Mouse (Mus musculus) hindbrain, embryonic 12.5 days (tissue): ENCODE measurements at regions not wholly inside any gene's neighbourhood (a gene's known extent, or its start where the extent isn't known, plus 50 kb on each side); places are given as distances from the start of the nearest gene placed in this dataset.

Source experiments
- ATAC-seq: fragments of 200-750 bp; cut with Nextera tagmentation; 2 replicates; pipeline ENCODE4 v1.8.0; 2017; ENCODE audit warnings: moderate TSS enrichment; ENCODE audit not compliant: low FRiP score
- H3K27ac ChIP-seq: fragments of 300-500 bp; sonication (generic); 2 replicates; pipeline ENCODE4 v1.5.1; 2016; ENCODE audit warnings: mild to moderate bottlenecking
- H3K27me3 ChIP-seq: fragments of 300-500 bp; sonication (generic); 2 replicates; pipeline ENCODE4 v1.6.1; 2016; ENCODE audit warnings: mild to moderate bottlenecking
- H3K36me3 ChIP-seq: fragments of 300-500 bp; sonication (generic); 2 replicates; pipeline ENCODE4 v1.6.1; 2016; ENCODE audit warnings: mild to moderate bottlenecking
- H3K4me1 ChIP-seq: fragments of 300-500 bp; sonication (generic); 2 replicates; pipeline ENCODE4 v1.6.1; 2016
- H3K4me2 ChIP-seq: fragments of 300-500 bp; sonication (generic); replicated peaks from 2 replicates; pipeline ENCODE4 v1.6.1; 2016; ENCODE audit warnings: mild to moderate bottlenecking
- H3K4me3 ChIP-seq: fragments of 300-500 bp; sonication (generic); 2 replicates; pipeline ENCODE4 v1.5.1; 2016; ENCODE audit warnings: mild to moderate bottlenecking
- H3K9ac ChIP-seq: fragments of 300-500 bp; sonication (generic); 2 replicates; pipeline ENCODE4 v1.6.1; 2016; ENCODE audit warnings: mild to moderate bottlenecking, moderate library complexity
- H3K9me3 ChIP-seq: fragments of 300-500 bp; sonication (generic); replicated peaks from 2 replicates; pipeline ENCODE4 v1.6.1; 2016; ENCODE audit warnings: mild to moderate bottlenecking
- WGBS: fragments of 180-500 bp; shearing (Covaris S2); methylation state at CpG from one replicate; pipeline ENCODE4 v1.1.7; 2016; 5-methylcytosine and 5-hydroxymethylcytosine counted together

DNA sequence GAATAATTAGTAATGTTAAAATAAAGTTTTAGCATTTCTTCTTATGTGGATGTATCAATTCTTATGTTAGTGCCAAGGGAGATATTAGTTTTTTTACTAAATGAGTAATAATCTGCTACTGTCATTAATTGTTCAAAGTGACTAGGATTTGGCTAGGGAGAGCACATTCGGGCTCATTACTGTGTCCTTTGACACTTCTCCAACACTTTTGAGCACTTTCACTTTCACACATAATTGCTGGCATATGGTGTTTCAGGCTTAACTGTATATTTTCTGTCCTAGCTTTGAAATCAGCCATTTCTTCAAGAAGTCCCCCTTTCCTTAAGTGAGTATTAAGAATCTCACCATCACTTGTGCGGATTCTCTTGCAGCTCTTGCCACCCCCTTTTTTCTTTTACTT, 334.3 kb upstream of the Robo1 start:
- H3K4me1 ChIP-seq = no peaks in the 10 kb centered on the region
- H3K9ac ChIP-seq = no peak overlapping the region
- WGBS = 82% methylated on average over 2 of the region's 2 CpGs
- no peak overlapping the region for H3K4me2 ChIP-seq
- no peaks in the 10 kb centered on the region for H3K9me3 ChIP-seq
- no peak for ATAC-seq
- H3K27ac ChIP-seq = no peak overlapping the region
- H3K36me3 ChIP-seq = no peaks in the 10 kb centered on the region
- H3K27me3 ChIP-seq = no peaks in the 10 kb centered on the region
- no peak overlapping the region for H3K4me3 ChIP-seq

DNA sequence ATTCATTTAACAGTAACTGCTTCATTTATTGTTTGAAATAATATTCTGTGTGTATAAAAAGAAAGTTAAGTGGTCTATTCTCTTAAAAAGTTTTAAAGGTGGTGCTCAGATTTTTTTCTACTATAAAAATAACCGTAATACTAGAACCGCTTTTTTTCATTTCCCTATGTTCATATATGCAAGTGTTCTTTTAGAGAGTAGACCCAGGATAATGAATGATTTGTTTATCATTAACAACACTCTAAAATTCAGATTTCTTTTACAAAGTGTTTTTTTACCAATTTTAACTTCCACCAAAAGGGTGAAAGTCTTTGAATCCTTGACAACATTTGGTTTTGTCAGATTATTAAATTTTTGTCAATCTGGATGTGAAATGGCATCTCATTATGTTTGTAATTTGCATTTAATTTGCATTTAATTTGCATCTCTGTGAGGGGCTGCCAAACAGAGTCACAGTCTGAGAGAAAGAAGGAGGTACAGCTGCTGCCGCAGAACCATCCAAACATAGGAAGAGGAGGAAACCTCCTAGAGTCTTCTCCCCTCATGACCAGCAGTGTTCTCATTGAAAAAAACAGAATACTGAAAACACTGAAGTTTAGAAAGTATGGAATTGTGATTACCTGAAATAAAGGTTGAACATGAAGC, 310.4 kb upstream of the Robo1 start:
- H3K9ac ChIP-seq = no peak overlapping the region
- H3K4me1 ChIP-seq = no peaks in the 10 kb centered on the region
- peak; percentile 84; the same call in 1 of the 2 replicates for ATAC-seq
- H3K9me3 ChIP-seq = no peaks in the 10 kb centered on the region
- no peak overlapping the region for H3K4me2 ChIP-seq
- WGBS = 77% methylated on average over 3 of the region's 3 CpGs
- no peaks in the 10 kb centered on the region for H3K36me3 ChIP-seq
- H3K27ac ChIP-seq = 0 out of 2 replicates have a peak overlapping the region, but pooled peaks have one; percentile 13
- H3K4me3 ChIP-seq = no peak overlapping the region
- H3K27me3 ChIP-seq = no peaks in the 10 kb centered on the region

DNA sequence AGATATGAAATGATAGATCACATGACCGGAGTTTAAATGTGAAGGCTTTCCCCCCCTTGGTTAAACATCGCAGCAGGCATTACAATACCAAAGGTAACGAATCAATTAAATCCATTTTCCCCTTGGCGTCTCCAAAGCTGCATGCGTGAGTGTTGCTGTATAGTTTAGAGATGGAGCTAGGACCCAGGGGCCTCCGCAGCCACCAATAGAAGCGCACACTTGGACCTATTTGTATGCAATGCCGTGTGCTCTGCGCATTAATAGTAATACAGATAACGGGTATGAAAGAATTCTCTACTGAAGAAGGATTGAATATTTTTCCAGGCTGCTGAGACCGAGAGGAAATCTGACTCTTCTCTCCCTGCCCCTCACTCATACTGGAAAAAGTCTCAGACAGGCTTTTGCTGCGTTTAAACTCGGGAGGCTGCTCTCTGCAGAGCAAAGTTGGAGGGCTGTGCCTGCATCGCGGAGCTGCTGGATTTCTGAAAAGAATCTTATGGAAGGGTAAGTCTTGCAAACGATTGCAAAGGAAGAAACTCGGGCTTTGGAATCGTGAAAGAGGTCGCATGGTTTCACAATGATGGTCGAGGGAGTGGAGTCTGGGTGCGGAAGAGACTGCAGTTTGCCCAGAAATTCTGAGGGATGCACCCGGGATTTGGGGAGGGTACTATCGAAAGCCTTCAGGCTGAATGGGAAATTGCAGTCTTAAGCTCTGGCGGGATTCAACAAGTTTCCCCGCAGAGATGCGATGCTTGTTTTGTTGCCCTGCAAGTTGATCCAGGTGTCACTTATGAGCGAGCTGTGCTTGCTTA, 280.5 kb upstream of the Robo1 start:
- Histone ChIP-seq H3K4me1 (peaks cover 15% of the 10 kb centered on the region; the same call in 1 of the 2 replicates), H3K27ac (peak overlapping the region; percentile 85), H3K4me3 (peak overlapping the region; percentile 53), H3K36me3 (no peaks in the 10 kb centered on the region), H3K4me2 (peak overlapping the region; percentile 78), H3K9me3 (no peaks in the 10 kb centered on the region), H3K27me3 (no peaks in the 10 kb centered on the region), H3K9ac (peak overlapping the region; percentile 72)
- ATAC-seq = peak; percentile 89
- 2% methylated on average over 27 of the region's 27 CpGs for WGBS

DNA sequence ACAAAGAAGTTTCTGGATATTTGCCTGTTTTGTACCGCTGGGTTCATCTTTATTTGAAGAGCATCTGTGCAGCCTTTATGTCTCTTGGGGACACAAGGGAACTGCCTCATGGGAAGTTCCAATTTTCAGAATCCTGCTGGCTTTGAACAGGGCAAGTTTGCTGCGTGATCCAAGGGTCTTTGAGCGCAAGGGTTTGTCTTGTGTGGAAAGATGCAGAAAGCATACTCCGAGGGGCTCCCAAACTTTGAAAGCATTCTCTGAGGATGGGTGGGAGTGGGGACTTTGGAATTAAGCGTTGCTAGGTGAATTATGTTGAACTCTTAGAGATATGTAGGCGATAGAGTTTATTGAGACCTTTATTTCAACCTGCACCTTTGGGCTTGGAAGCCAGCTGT, 279.9 kb upstream of the Robo1 start:
- WGBS = 4% methylated on average over 6 of the region's 6 CpGs
- H3K27me3 ChIP-seq = no peaks in the 10 kb centered on the region
- peak overlapping the region; percentile 72 for H3K9ac ChIP-seq
- H3K4me1 ChIP-seq = peaks cover 15% of the 10 kb centered on the region; the same call in 1 of the 2 replicates
- ATAC-seq = peak; percentile 4; the same call in 1 of the 2 replicates
- H3K4me2 ChIP-seq = peak overlapping the region; percentile 78
- peak overlapping the region; percentile 53 for H3K4me3 ChIP-seq
- H3K27ac ChIP-seq = peak overlapping the region; percentile 85
- no peaks in the 10 kb centered on the region for H3K9me3 ChIP-seq
- H3K36me3 ChIP-seq = no peaks in the 10 kb centered on the region

DNA sequence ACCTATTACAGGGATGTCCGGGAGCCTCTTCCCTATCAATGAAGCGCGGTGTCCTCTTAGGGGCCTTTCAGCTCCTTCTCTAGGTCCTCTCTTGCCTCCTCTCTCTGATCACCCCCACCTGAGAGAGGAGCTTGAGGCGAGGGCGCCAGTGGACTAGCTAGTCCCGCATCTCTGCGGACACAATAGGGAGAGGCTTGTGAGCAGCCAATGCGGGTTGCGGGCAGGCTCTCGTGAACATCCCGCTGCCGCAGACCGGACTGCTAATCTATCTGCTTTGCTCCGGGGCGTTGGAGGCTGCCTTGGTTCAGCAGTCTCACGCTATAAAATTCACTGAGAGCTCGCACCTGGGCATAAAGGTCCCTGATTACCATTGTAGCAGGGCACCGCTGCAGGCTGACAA, 279.3 kb upstream of the Robo1 start:
- Histone ChIP-seq H3K36me3 (no peaks in the 10 kb centered on the region), H3K4me1 (peaks cover 15% of the 10 kb centered on the region; the same call in 1 of the 2 replicates), H3K27me3 (no peaks in the 10 kb centered on the region), H3K9me3 (no peaks in the 10 kb centered on the region), H3K9ac (peak overlapping the region; percentile 72), H3K4me3 (peak overlapping the region; percentile 53), H3K4me2 (peak overlapping the region; percentile 78), H3K27ac (peak overlapping the region; percentile 85)
- ATAC-seq = peak; percentile 56
- under 1% methylated on average over 18 of the region's 18 CpGs for WGBS

DNA sequence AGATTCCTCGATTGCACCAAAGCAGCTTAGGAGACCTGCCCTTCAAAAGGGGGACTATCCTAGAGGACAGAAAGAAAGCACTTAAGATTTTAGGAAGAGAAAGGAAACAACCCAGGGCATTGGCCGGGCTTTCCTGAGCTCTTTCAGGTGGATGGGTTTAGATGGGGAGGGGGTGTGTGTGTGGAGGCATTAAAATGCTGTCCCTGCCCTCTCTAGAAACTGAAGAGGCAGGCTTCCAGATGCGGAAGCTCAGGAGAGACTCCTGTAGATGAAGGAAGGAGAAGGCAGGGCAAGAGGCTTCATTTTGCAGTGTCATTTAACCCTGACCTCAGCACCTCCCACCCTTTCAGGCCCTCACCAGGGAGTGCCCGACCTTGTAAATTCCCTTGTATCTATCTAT, 278.8 kb upstream of the Robo1 start:
- peak overlapping the region; percentile 72 for H3K9ac ChIP-seq
- 3% methylated on average over 4 of the region's 4 CpGs for WGBS
- H3K27me3 ChIP-seq = no peaks in the 10 kb centered on the region
- peak overlapping the region; percentile 85 for H3K27ac ChIP-seq
- peak overlapping the region; percentile 53 for H3K4me3 ChIP-seq
- peaks cover 15% of the 10 kb centered on the region; the same call in 1 of the 2 replicates for H3K4me1 ChIP-seq
- no peak for ATAC-seq
- no peaks in the 10 kb centered on the region for H3K9me3 ChIP-seq
- H3K4me2 ChIP-seq = peak overlapping the region; percentile 78
- H3K36me3 ChIP-seq = no peaks in the 10 kb centered on the region

DNA sequence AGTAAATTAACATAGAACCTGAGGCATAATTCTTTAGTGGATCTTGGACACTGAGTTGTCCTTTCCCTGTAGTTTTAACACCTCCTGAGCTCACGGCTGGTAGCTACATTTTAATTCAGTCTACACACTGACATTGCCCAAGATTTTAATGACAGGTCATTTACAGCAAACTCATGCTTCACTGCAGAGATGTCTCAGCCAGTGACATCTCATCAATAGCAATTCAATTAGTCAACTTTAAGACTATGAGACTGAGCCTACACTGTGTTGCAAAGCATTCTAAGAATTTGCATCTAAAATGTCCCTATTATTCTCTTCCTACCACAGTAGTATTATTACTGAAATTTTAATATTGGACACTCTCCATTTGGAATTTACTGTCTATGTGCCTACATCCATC, 239.9 kb upstream of the Robo1 start:
- H3K4me1 ChIP-seq = 0 out of 2 replicates have a peak, but pooled peaks cover 4% of the 10 kb centered on the region
- no peak overlapping the region for H3K27ac ChIP-seq
- H3K9me3 ChIP-seq = no peaks in the 10 kb centered on the region
- peak; percentile 33; the same call in 1 of the 2 replicates for ATAC-seq
- 37% methylated on average over 1 of the region's 1 CpGs for WGBS
- no peaks in the 10 kb centered on the region for H3K27me3 ChIP-seq
- no peaks in the 10 kb centered on the region for H3K36me3 ChIP-seq
- no peak overlapping the region for H3K4me2 ChIP-seq
- no peak overlapping the region for H3K4me3 ChIP-seq
- no peak overlapping the region for H3K9ac ChIP-seq

DNA sequence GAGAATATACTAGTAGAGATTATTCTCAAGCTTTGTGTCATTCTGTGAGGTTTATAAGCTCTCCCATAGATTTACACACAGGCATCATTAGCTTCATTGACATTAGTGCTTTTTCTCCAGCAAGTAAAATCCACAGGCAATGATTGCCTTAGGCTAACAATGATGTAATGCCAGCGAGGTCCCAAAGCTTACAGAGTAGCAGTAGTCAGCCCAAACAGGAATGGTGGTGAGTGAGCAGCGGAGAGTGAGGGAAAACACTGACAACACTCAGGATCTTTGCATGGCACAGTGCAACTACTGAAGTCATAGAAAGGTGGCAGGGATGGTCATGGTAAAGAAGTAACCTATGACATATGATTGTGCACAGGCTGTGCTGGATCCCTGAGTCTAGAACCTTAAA, 238.5 kb upstream of the Robo1 start:
- H3K27ac ChIP-seq = no peak overlapping the region
- no peak for ATAC-seq
- no peaks in the 10 kb centered on the region for H3K9me3 ChIP-seq
- H3K9ac ChIP-seq = no peak overlapping the region
- no peaks in the 10 kb centered on the region for H3K36me3 ChIP-seq
- 69% methylated on average over 2 of the region's 2 CpGs for WGBS
- no peaks in the 10 kb centered on the region for H3K27me3 ChIP-seq
- no peak overlapping the region for H3K4me2 ChIP-seq
- 0 out of 2 replicates have a peak, but pooled peaks cover 4% of the 10 kb centered on the region for H3K4me1 ChIP-seq
- H3K4me3 ChIP-seq = no peak overlapping the region

DNA sequence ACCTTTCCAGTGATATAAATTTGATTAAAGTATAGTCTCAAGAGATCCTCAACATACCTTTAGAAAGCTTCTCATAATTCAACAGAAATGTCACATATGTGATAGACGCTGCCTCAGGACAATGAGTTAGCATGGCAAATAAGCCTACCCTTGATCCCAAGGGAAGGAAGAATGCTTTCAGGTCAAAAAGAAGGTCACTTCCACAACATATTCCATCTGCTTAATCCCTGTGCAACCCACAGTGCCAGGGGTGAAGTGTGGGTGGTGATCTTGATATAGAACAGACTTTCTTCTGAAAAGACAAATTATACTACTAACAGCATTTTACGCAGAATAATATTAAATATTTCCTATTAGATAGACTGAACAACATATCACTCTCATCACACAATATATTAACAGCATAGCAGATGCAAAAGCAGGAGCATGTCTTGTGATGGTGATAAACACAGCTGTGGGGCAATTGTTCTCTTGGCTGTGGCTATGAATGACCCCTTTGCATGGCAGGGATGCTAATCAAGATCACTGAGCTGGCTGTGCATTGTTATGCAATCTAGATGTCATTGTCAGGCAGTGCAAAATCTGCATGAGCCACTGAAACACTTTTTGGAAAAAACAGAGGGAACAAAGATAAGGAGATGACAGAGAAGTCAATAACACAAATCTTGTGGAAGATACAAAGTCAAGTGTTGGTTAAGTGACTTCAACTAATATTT, 236.2 kb upstream of the Robo1 start:
- ATAC-seq = peak; percentile 73
- Histone ChIP-seq H3K4me3 (no peak overlapping the region), H3K4me2 (no peak overlapping the region), H3K36me3 (no peaks in the 10 kb centered on the region), H3K4me1 (0 out of 2 replicates have a peak, but pooled peaks cover 4% of the 10 kb centered on the region), H3K9me3 (no peaks in the 10 kb centered on the region), H3K27ac (peak overlapping the region; percentile 17; the same call in 1 of the 2 replicates), H3K27me3 (no peaks in the 10 kb centered on the region), H3K9ac (no peak overlapping the region)
- 35% methylated on average over 2 of the region's 2 CpGs for WGBS

DNA sequence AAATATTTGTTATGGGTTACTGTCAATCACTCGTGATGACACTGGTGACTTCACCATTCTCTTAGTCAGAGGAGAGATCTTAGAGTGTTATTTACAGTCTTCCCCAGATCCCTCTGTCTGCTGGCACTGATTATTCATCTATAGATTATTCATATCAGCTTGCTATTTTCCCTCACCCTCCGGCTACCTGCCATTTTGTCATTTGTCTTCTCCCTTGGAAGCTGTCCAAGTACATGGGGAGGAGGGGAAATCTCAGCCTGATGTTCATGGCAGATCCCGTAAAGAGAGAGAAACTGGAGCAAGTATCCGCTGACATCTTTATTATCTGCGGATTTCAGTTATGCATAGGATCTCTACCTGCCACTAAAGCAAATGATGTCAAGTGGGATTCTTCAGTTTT, 222.9 kb upstream of the Robo1 start:
- ATAC-seq = no peak
- Histone ChIP-seq H3K4me1 (0 out of 2 replicates have a peak, but pooled peaks cover 3% of the 10 kb centered on the region), H3K36me3 (no peaks in the 10 kb centered on the region), H3K4me2 (no peak overlapping the region), H3K27me3 (no peaks in the 10 kb centered on the region), H3K4me3 (no peak overlapping the region), H3K27ac (no peak overlapping the region), H3K9ac (no peak overlapping the region), H3K9me3 (no peaks in the 10 kb centered on the region)
- WGBS = 64% methylated on average over 5 of the region's 5 CpGs

DNA sequence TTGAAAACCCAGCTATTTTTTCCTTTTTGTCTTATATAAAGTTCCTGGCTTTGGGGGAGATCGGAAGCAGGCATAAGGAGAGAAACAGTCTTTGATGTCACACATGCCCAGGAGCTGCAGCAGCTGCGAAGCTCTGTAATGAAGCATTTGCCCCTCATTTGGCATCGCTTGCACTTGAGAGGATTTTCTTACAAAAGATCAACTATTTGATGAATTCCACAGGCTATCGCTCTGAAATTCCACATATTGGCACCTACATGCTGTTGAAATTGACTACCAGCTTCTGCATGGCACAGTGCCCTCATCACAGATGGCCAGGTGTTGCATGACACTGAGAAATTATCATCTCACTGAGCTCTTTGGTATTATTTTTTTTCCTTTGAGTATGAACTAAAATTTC, 220.1 kb upstream of the Robo1 start:
- 79% methylated on average over 4 of the region's 4 CpGs for WGBS
- H3K9ac ChIP-seq = no peak overlapping the region
- H3K4me3 ChIP-seq = no peak overlapping the region
- H3K36me3 ChIP-seq = no peaks in the 10 kb centered on the region
- H3K4me2 ChIP-seq = no peak overlapping the region
- no peaks in the 10 kb centered on the region for H3K9me3 ChIP-seq
- H3K27ac ChIP-seq = no peak overlapping the region
- ATAC-seq = no peak
- H3K4me1 ChIP-seq = 0 out of 2 replicates have a peak, but pooled peaks cover 3% of the 10 kb centered on the region
- no peaks in the 10 kb centered on the region for H3K27me3 ChIP-seq

DNA sequence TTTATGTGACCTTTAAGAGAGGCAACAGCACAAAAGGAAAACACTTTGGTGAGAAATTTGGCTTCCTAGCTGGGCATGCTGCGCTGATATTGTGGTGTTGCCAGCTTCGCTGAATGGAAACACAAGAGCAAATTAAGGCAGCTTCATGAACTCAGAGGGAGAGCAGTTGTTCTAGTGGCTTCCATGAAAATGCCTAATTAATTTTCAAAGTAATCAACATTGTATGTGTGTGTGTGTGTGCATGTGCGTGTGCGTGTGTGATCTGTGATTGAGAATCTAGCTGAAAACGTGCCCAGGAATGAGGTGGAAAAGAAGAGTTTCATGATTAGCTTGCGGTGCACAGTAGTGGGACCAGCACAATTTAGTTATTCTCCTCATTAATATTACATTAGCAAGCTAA, 219.2 kb upstream of the Robo1 start:
- 0 out of 2 replicates have a peak, but pooled peaks have one; percentile 49 for ATAC-seq
- 83% methylated on average over 6 of the region's 6 CpGs for WGBS
- Histone ChIP-seq H3K27ac (no peak overlapping the region), H3K9ac (no peak overlapping the region), H3K4me3 (no peak overlapping the region), H3K9me3 (no peaks in the 10 kb centered on the region), H3K36me3 (no peaks in the 10 kb centered on the region), H3K4me2 (no peak overlapping the region), H3K4me1 (0 out of 2 replicates have a peak, but pooled peaks cover 3% of the 10 kb centered on the region), H3K27me3 (no peaks in the 10 kb centered on the region)
